Mouse (Mus musculus): ENCODE measurements around the gene Palm. TPM values are rescaled to one million over a fixed set of nuclear protein-coding genes. Genes with fewer than 3 reads are reported as not detected.

Gene Palm
- polyA plus RNA-seq, 1 experiment from 2014 or later, result 27.6 TPM

- H3K36me3 ChIP-seq (ENCODE audit: control insufficient read depth, insufficient read depth, low read length), result peaks cover 3% of the 10 kb centered on the region; the same call in 1 of the 2 replicates
- no peaks in the 10 kb centered on the region for H3K9me3 ChIP-seq (ENCODE audit: control insufficient read depth, low read length)
- H3K27ac ChIP-seq (ENCODE audit: low read depth, low read length), result no peak overlapping the region; the same call in 1 of the 2 replicates
- H3K4me2 ChIP-seq, result no peak overlapping the region
- ATAC-seq (replicated peaks; ENCODE audit: low FRiP score) (peak; percentile 53; the same call in 1 of the 2 replicates), DNase-seq (ENCODE audit: low spot score) (no peak)
- H3K27me3 ChIP-seq (replicated peaks; ENCODE audit: control insufficient read depth, insufficient read depth, low read length), result no peaks in the 10 kb centered on the region
- peaks cover 45% of the 10 kb centered on the region for H3K4me1 ChIP-seq (replicated peaks; ENCODE audit: control insufficient read depth, insufficient read depth, low read length)
- H3K4me3 ChIP-seq (ENCODE audit: low read depth, low read length), result no peak overlapping the region
- WGBS, result 68% methylated on average over 10 of the region's 10 CpGs
- no peak overlapping the region for H3K9ac ChIP-seq (ENCODE audit: low read depth, low read length)
These were observed 13.6 kb downstream of the Palm start for GRCm38 (mm10) chr10:79806972-79807371.

- Histone ChIP-seq H3K9ac (ENCODE audit: low read depth, low read length) (no peak overlapping the region), H3K36me3 (ENCODE audit: control insufficient read depth, insufficient read depth, low read length) (peaks cover 3% of the 10 kb centered on the region; the same call in 1 of the 2 replicates), H3K4me2 (no peak overlapping the region), H3K9me3 (ENCODE audit: control insufficient read depth, low read length) (no peaks in the 10 kb centered on the region), H3K4me3 (ENCODE audit: low read depth, low read length) (no peak overlapping the region), H3K27ac (ENCODE audit: low read depth, low read length) (no peak overlapping the region), H3K27me3 (replicated peaks; ENCODE audit: control insufficient read depth, insufficient read depth, low read length) (no peaks in the 10 kb centered on the region), H3K4me1 (replicated peaks; ENCODE audit: control insufficient read depth, insufficient read depth, low read length) (peaks cover 36% of the 10 kb centered on the region)
- 58% methylated on average over 11 of the region's 11 CpGs for WGBS
- ATAC-seq (replicated peaks; ENCODE audit: low FRiP score), result no peak
- DNase-seq (ENCODE audit: low spot score), result no peak
These were observed 14.5 kb downstream of the Palm start for GRCm38 (mm10) chr10:79807826-79808225.

GRCm38 (mm10) chr10:79808728-79809127 lies 15.4 kb downstream of the Palm start:
- no peak overlapping the region for H3K9ac ChIP-seq (ENCODE audit: low read depth, low read length)
- no peak for DNase-seq (ENCODE audit: low spot score)
- 84% methylated on average over 11 of the region's 11 CpGs for WGBS
- ATAC-seq (replicated peaks; ENCODE audit: low FRiP score), result no peak
- H3K27ac ChIP-seq (ENCODE audit: low read depth, low read length), result no peak overlapping the region
- no peaks in the 10 kb centered on the region for H3K9me3 ChIP-seq (ENCODE audit: control insufficient read depth, low read length)
- H3K36me3 ChIP-seq (ENCODE audit: control insufficient read depth, insufficient read depth, low read length), result peaks cover 3% of the 10 kb centered on the region; the same call in 1 of the 2 replicates
- H3K4me1 ChIP-seq (replicated peaks; ENCODE audit: control insufficient read depth, insufficient read depth, low read length), result peaks cover 27% of the 10 kb centered on the region
- H3K4me3 ChIP-seq (ENCODE audit: low read depth, low read length), result no peak overlapping the region
- H3K4me2 ChIP-seq, result no peak overlapping the region
- no peaks in the 10 kb centered on the region for H3K27me3 ChIP-seq (replicated peaks; ENCODE audit: control insufficient read depth, insufficient read depth, low read length)

GRCm38 (mm10) chr10:79811736-79812637 lies 18.6 kb downstream of the Palm start:
- Histone ChIP-seq H3K36me3 (ENCODE audit: control insufficient read depth, insufficient read depth, low read length) (peaks cover 3% of the 10 kb centered on the region; the same call in 1 of the 2 replicates), H3K9me3 (ENCODE audit: control insufficient read depth, low read length) (no peaks in the 10 kb centered on the region), H3K27ac (ENCODE audit: low read depth, low read length) (no peak overlapping the region), H3K9ac (ENCODE audit: low read depth, low read length) (no peak overlapping the region), H3K27me3 (replicated peaks; ENCODE audit: control insufficient read depth, insufficient read depth, low read length) (no peaks in the 10 kb centered on the region), H3K4me2 (no peak overlapping the region), H3K4me3 (ENCODE audit: low read depth, low read length) (no peak overlapping the region), H3K4me1 (replicated peaks; ENCODE audit: control insufficient read depth, insufficient read depth, low read length) (peaks cover 6% of the 10 kb centered on the region)
- DNase-seq (ENCODE audit: low spot score), result peak; percentile 81
- ATAC-seq (replicated peaks; ENCODE audit: low FRiP score), result 0 out of 2 replicates have a peak, but pooled peaks have one; percentile 35
- WGBS, result 20% methylated on average over 15 of the region's 15 CpGs

- no peak for DNase-seq (ENCODE audit: low spot score)
- 76% methylated on average over 5 of the region's 5 CpGs for WGBS
- ATAC-seq (replicated peaks; ENCODE audit: low FRiP score), result no peak
These were observed 21.0 kb downstream of the Palm start for GRCm38 (mm10) chr10:79814271-79814842.

GRCm38 (mm10) chr10:79815671-79816494 lies 22.5 kb downstream of the Palm start:
- no peaks in the 10 kb centered on the region for H3K9me3 ChIP-seq (ENCODE audit: control insufficient read depth, low read length)
- H3K9ac ChIP-seq (ENCODE audit: low read depth, low read length), result no peak overlapping the region
- DNase-seq (ENCODE audit: low spot score) (no peak), ATAC-seq (replicated peaks; ENCODE audit: low FRiP score) (no peak)
- H3K4me1 ChIP-seq (replicated peaks; ENCODE audit: control insufficient read depth, insufficient read depth, low read length), result 0 out of 2 replicates have a peak, but pooled peaks cover 2% of the 10 kb centered on the region
- WGBS, result 77% methylated on average over 12 of the region's 12 CpGs
- H3K36me3 ChIP-seq (ENCODE audit: control insufficient read depth, insufficient read depth, low read length), result no peaks in the 10 kb centered on the region; the same call in 1 of the 2 replicates
- no peaks in the 10 kb centered on the region for H3K27me3 ChIP-seq (replicated peaks; ENCODE audit: control insufficient read depth, insufficient read depth, low read length)
- no peak overlapping the region for H3K4me3 ChIP-seq (ENCODE audit: low read depth, low read length)
- H3K27ac ChIP-seq (ENCODE audit: low read depth, low read length), result no peak overlapping the region
- no peak overlapping the region for H3K4me2 ChIP-seq

More at GRCm38 (mm10) chr10:79814271-79814842, 21.0 kb downstream of the Palm start:
- Histone ChIP-seq H3K36me3 (ENCODE audit: control insufficient read depth, insufficient read depth, low read length) (no peaks in the 10 kb centered on the region; the same call in 1 of the 2 replicates), H3K27me3 (replicated peaks; ENCODE audit: control insufficient read depth, insufficient read depth, low read length) (no peaks in the 10 kb centered on the region), H3K4me1 (replicated peaks; ENCODE audit: control insufficient read depth, insufficient read depth, low read length) (0 out of 2 replicates have a peak, but pooled peaks cover 2% of the 10 kb centered on the region), H3K4me3 (ENCODE audit: low read depth, low read length) (no peak overlapping the region), H3K27ac (ENCODE audit: low read depth, low read length) (no peak overlapping the region), H3K9ac (ENCODE audit: low read depth, low read length) (no peak overlapping the region), H3K4me2 (no peak overlapping the region), H3K9me3 (ENCODE audit: control insufficient read depth, low read length) (no peaks in the 10 kb centered on the region)

GRCm38 (mm10) chr10:79817111-79817510 lies 23.7 kb downstream of the Palm start:
- no peak overlapping the region for H3K4me2 ChIP-seq
- no peaks in the 10 kb centered on the region for H3K9me3 ChIP-seq (ENCODE audit: control insufficient read depth, low read length)
- H3K36me3 ChIP-seq (ENCODE audit: control insufficient read depth, insufficient read depth, low read length), result no peaks in the 10 kb centered on the region
- H3K4me1 ChIP-seq (replicated peaks; ENCODE audit: control insufficient read depth, insufficient read depth, low read length), result 0 out of 2 replicates have a peak, but pooled peaks cover 2% of the 10 kb centered on the region
- ATAC-seq (replicated peaks; ENCODE audit: low FRiP score) (no peak), DNase-seq (ENCODE audit: low spot score) (no peak)
- no peak overlapping the region for H3K4me3 ChIP-seq (ENCODE audit: low read depth, low read length)
- WGBS, result 60% methylated on average over 2 of the region's 2 CpGs
- H3K27me3 ChIP-seq (replicated peaks; ENCODE audit: control insufficient read depth, insufficient read depth, low read length), result no peaks in the 10 kb centered on the region
- H3K27ac ChIP-seq (ENCODE audit: low read depth, low read length), result no peak overlapping the region
- no peak overlapping the region for H3K9ac ChIP-seq (ENCODE audit: low read depth, low read length)

- Histone ChIP-seq H3K27me3 (replicated peaks; ENCODE audit: control insufficient read depth, insufficient read depth, low read length) (no peaks in the 10 kb centered on the region), H3K4me3 (ENCODE audit: low read depth, low read length) (no peak overlapping the region), H3K4me1 (replicated peaks; ENCODE audit: control insufficient read depth, insufficient read depth, low read length) (peaks cover 11% of the 10 kb centered on the region; the same call in 1 of the 2 replicates), H3K36me3 (ENCODE audit: control insufficient read depth, insufficient read depth, low read length) (no peaks in the 10 kb centered on the region), H3K4me2 (no peak overlapping the region), H3K27ac (ENCODE audit: low read depth, low read length) (no peak overlapping the region), H3K9me3 (ENCODE audit: control insufficient read depth, low read length) (no peaks in the 10 kb centered on the region), H3K9ac (ENCODE audit: low read depth, low read length) (no peak overlapping the region)
- 48% methylated on average over 4 of the region's 4 CpGs for WGBS
- no peak for DNase-seq (ENCODE audit: low spot score)
- no peak for ATAC-seq (replicated peaks; ENCODE audit: low FRiP score)
These were observed 24.9 kb downstream of the Palm start for GRCm38 (mm10) chr10:79818225-79818624.

Measured in liver, embryonic 11.5 days (tissue).